Mouse (Mus musculus): Measurements from ENCODE around the gene Creb3l1.

Creb3l1 gene

GRCm38 (mm10) chr2:91961901-91962761, 62.2 kb downstream of the Creb3l1 start:
- peak; percentile 36 to 45 for DNase-seq

GRCm38 (mm10) chr2:91960459-91960858, 63.8 kb downstream of the Creb3l1 start:
- no peak for DNase-seq

- DNase-seq = no peak
Measured at GRCm38 (mm10) chr2:91959544-91960410, 64.5 kb downstream of the Creb3l1 start.

- DNase-seq = peak; percentile 61 to 66
Measured at GRCm38 (mm10) chr2:91958701-91959457, 65.4 kb downstream of the Creb3l1 start.

GRCm38 (mm10) chr2:91958049-91958448, 66.3 kb downstream of the Creb3l1 start:
- DNase-seq = no peak

GRCm38 (mm10) chr2:91957096-91957495, 67.2 kb downstream of the Creb3l1 start:
- no peak for DNase-seq

- DNase-seq = no peak
Measured at GRCm38 (mm10) chr2:91955875-91956274, 68.4 kb downstream of the Creb3l1 start.

GRCm38 (mm10) chr2:91955121-91955591, 69.1 kb downstream of the Creb3l1 start:
- no peak for DNase-seq

GRCm38 (mm10) chr2:91953825-91954224, 70.5 kb downstream of the Creb3l1 start:
- DNase-seq = no peak

- DNase-seq = peak in 1 of 2 experiments; percentile 51
Measured at GRCm38 (mm10) chr2:91950275-91951085, 73.8 kb downstream of the Creb3l1 start.

GRCm38 (mm10) chr2:91949411-91950274, 74.7 kb downstream of the Creb3l1 start:
- peak in 1 of 2 experiments; percentile 36 for DNase-seq

- no peak for DNase-seq
Measured at GRCm38 (mm10) chr2:91948792-91949241, 75.5 kb downstream of the Creb3l1 start.

- DNase-seq = no peak
Measured at GRCm38 (mm10) chr2:91948151-91948509, 76.2 kb downstream of the Creb3l1 start.

- DNase-seq = no peak
Measured at GRCm38 (mm10) chr2:91947397-91948150, 76.7 kb downstream of the Creb3l1 start.

GRCm38 (mm10) chr2:91946836-91947235, 77.5 kb downstream of the Creb3l1 start:
- no peak for DNase-seq

GRCm38 (mm10) chr2:91945483-91945882, 78.8 kb downstream of the Creb3l1 start, which contains the start of gene Gm9821:
TSS of gene Gm9821 (plus strand) at chr2:91945703.
- DNase-seq = no peak

GRCm38 (mm10) chr2:91944170-91944950, 79.9 kb downstream of the Creb3l1 start:
- DNase-seq = peak; percentile 89

- no peak for DNase-seq
Measured at GRCm38 (mm10) chr2:91942356-91942755, 81.9 kb downstream of the Creb3l1 start.

GRCm38 (mm10) chr2:91939303-91939935, 84.9 kb downstream of the Creb3l1 start:
- DNase-seq = no peak

Measured in B cell, adult 2 months (primary cell).